Mouse (Mus musculus) frontal cortex, adult (tissue): Measurements from ENCODE around the gene Abcc12.

Experiments
- ATAC-seq: cut with Nextera tagmentation; 2 replicates; pipeline ENCODE4 v1.9.2; 2017; ENCODE audit warnings: mild to moderate bottlenecking, moderate library complexity, mixed read lengths; ENCODE audit not compliant: low TSS enrichment

The Abcc12 gene

DNA sequence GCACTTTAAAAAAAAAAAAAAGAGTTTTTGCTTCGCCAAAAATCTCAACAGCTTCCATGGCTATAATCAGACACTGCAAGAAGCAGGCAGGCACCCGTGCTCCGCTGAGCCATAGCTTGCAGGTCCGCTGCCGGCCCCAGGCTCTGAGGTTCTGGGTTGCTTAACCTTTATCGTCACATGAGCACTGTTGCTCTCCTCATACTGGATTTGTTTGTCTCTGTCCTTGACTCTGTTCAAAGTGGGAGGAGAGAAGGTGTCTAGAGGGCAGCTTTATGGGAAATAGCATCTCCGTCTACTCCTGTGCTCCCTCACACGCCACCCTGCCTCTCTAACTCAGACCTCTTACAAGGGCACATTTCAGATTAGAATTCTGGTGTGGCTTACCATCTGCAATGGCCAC is 1.8 kb downstream of the Abcc12 start:
- peak; percentile 20; the same call in 1 of the 2 replicates for ATAC-seq

DNA sequence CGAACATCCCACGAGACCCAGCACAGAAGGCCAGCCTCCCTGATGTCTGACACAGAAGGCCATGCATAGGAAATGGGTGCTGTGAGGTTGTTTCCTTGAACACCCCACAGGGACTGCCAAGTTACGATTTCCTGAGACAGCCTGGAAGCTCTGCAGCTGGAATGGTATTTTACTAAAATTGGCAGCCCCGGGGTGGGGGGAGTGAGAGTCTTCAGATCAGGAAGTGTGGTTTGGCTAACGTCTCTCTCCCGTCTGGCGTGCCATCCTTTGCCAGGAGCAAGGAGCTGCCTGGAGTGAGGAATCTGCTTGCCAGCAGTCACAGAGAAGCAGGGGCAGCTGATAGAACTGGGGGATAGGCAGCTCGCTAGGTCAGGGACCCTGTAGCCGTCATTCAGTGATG is 2.4 kb downstream of the Abcc12 start:
- peak; percentile 83 for ATAC-seq

DNA sequence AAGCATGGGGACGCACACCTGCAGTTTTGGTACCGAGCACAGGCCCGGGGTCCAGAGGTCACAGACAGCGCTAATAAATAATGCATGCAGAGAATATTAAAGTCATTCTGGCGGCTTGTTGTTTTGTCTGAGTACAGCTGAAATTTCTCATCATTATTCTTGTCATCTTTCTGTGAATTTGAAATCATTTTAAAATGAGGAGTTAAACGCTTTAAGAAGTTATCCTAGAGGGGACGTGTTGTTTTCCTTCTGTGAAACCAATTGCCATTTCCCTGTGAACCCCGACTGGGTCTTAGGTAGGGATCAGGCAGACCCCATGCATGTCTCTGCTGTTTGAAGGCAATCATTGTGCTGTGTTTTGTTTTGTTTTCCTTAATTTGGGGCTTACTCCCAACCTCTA is 2.9 kb downstream of the Abcc12 start:
- no peak for ATAC-seq

DNA sequence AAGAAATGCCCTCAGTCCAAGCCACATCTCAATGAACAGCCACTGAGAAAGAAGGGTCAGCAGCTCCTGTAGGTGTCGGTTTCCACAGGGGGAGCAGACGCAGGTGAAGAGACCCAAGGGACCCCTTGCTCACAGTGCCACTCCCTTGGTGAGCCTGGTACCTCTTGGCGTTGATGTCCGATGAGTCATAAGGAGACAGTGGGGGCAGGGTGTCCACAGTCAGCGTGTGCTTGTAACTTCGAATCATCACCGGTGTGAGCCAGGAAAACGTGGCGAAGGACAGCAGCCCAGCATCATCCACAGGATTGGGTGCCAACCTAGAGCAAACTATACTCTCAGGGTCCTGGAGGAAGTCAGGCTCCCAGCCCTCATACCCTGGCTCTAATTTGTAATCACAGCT is 16.8 kb downstream of the Abcc12 start:
- ATAC-seq = no peak

DNA sequence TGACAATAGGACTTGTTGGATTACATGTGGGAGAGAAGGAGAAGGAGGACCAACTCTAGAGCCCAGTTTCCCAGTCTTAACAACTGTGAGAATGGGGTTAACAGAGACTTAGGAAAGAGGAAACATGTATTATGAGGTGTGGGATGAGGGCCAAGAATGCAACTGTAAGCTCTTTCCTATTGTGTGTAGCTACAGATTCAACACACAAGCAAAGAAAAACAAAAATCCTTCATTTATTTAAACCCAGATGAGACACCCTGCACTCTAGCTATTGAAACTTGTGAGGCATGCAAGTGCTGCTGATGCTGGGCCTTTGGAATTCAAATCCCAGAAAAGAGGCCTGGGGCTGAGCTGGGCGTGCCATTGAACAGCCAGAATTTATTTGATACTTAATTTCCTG is 18.7 kb downstream of the Abcc12 start:
- ATAC-seq = no peak

DNA sequence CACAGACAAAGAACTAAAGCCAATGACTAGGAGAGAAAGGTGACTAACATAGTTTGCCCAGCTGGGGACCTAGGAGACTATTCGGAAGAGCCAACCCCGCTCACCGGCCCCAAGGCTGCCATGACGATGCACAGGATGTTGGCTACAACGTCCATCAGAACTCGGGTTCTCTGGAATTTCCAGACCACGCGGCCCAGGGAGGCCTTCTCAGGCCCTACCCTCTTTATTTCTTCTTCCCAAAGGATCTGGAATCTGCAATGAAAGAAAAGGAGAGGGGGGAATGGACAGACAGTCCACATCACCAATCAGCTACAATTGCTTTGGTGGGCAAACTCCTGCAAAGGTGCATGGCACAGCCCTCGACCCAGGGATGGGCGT is 19.8 kb downstream of the Abcc12 start:
- no peak for ATAC-seq

DNA sequence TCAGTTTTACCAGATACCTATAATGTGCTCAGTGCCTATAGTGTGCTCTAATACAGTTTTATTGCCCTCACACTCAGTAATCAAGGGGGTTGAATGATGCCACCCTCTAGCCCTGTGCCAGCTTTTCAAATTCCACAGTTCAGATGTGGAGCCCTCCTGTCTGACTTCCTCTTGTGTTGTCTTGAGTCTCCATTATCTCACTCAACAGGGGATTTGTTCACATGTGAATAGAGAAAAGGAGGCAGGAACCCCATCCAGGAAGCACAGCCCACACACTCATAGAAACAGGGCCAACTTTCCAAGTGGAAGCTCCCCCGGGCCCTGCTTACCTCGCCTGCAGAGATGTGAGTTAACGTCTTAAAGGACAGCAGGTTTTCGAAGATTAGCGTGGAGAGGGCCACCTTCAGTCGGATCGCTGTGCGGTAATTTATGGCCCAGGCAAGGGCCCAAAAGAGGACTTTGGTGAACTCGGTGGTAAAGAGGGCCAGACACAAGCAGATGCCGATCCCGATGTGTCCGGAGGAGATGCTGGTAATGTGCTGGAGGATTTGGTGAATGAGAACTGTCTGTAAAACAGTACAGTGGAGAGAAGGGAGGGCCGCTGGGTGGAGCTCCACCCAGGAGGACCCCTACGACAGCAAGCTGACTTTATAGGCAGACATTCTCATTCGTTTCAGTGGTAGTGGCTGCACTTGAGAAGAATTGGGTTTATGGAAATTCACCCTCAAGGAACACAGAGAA is 20.4 kb downstream of the Abcc12 start:
- no peak for ATAC-seq

DNA sequence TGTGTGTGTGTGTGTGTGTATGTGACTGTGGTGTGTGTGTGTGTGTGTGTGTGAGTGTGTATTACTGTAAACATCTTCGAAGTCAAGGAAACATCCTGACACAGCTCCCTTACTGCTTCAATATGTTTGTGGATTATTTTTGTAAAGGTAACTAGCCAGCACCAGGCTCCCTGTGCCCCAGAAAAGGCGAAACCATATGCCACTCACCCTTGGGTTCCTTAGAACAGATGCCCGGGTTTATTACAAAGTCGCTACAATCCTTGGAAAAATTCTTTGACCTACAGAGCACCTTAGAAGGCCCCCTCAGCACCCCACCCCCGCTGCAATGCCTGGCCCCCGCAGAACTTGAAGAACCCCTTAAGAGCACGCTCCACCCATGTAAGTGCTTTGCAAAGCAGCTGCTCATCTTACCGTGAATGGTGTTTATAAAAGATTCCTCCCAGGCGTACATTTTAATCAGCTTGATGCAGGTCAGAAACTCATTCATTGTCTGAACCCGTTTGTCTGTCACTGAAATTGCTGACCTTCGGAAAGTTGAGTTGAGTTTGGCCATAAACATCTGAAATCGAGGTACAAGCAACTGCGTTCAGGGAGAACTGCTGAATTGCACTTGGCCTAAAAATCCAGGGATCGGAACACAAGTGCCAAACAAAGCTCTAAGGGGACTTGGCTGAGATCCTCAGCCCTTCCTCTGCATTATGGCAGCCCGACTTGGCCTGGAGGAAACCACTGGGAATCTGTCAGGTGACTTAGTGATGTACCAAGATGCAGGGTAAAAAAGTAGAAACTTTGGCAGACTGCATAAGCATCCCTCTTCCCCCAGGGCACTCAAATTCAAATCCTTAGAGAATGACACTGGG is 23.1 kb downstream of the Abcc12 start:
- no peak for ATAC-seq

DNA sequence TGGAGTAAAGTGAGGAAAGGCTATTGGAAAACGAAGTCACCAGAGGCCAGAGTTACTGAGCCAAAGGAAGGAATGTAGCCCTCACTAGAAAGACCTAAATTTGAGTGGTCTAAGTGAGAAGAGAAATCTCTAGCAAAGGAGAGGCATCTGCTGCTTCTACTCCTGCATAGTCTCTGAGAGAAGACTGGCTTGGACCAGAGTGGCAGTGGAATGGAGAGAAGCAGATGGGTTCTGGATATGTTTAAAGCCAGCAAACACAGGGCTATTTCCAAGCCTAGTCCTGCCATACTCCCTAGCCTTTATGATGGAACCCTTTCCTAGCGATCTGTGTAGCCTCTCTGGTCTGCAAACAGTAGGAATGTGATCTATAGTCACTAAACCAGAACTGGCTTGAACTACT is 24.9 kb downstream of the Abcc12 start:
- ATAC-seq = no peak

DNA sequence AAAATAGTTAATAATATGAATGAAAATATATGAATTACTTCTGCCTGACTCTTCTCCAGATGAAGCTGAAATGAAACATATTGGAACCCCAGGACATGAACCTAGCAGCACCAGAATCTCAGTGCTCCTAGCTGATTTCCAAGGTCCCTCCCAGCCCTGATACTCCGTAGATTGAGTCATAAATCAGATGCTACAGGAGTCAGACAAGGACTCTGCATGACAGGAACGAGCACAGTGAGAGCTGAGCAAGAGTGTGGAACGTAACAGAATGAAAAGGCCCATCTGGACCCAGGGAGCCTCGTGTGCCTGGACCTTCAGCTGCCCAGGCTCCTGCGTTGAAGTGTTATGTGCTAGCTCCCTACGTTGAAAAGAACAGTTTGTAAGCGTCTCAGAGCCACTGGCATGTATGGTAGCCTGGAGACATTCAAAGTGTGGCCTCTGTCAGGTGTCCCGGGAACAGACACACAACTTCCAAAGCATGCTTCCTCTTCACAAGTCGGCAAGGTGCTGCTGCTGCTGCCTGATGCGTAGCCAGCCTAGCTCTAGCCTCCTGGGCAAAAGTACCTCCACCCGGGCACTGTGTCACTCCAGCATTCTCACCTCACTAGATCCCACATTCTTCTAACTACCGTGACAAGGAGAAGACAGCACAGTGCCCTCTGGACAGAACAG is 26.1 kb downstream of the Abcc12 start:
- no peak for ATAC-seq

DNA sequence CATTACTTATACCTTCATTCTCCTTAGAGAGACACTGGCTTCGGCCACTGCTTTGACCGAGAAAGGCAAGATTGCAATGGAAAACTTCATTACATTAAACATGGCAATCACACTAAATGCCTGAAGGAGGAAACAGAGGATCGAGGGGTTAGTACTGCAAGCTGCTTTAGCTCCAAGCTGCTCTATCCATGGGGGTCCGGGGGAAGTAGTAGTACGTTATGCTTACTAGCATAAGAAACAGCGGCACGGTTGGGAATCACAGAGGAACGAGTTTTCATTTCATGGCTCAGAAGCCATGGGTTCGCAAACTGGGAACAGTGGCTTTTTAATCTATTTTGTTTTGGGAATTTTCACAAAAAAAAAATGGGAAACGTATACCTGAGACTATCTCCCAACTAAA is 30.0 kb downstream of the Abcc12 start:
- no peak for ATAC-seq

DNA sequence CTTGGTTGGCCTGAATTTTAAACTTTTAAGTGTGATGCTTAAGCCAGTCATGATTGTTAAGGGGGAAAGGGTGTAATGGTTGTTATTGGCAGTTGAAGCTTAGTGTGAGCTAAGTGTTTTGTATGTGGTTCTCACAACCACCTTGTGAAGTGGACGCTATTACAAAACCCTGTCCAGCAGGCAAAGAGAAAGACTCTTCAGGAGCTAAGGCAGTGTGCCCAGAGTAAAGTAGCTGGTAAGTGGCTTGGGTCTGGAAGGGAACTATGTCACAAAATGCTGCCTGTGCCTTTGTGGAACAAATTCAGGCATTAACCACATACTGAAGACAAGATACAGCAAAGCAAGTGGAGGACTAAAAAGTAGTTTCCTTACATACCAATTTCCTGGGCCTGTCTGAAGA is 34.5 kb downstream of the Abcc12 start:
- ATAC-seq = no peak

DNA sequence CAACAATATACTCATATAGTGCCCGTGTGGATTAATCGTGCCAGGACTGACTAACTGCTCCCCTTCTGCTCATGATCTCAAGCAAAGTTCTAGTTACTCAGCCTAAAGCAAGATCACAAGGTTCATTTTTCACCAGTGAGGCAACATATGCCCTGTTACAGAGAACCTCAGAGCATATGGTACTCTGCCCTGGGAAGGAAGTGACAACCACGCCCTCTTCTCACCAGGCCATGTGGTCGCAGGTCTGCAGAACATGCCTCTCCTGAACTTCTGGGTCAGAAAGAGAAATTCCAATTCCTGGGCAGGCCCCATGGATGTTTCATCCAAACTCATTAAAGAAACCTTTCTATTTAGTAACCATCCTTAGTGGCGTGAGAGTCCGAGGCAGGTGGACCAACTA is 39.6 kb downstream of the Abcc12 start:
- no peak for ATAC-seq

DNA sequence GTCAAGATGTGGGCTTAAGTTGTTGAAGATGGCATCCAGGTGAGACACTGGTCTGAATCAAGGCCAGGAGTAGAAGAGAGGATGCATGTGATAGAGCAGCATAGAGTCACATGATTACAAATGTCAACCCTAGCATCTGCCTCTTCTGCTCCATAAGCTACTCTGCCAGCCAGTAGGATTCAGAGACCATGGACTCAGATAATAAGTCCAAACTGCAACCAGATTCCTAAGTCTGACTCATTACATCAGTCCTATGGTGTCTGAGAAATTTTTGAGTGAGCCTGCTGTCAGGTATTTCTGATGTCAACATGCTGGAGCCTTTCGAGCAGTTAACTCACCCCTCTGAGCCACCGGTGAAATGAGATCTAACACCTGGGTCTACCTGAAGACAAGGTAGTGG is 40.1 kb downstream of the Abcc12 start:
- ATAC-seq = no peak

DNA sequence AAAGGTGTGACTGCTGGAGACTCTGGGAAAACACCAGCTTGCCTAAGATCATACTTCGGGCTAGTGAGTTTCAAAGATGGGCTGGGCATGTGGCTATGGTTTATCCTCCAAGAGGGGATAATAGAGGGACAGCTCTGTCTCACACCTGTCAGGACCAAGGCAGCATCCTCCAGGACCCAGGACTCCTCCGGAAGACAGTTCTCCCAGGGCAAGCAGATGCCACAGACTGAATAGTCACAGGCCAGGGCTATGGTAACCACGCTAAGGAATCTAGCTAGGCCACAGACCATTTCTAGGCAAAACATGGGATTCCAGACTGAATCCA is 43.9 kb downstream of the Abcc12 start:
- no peak for ATAC-seq

DNA sequence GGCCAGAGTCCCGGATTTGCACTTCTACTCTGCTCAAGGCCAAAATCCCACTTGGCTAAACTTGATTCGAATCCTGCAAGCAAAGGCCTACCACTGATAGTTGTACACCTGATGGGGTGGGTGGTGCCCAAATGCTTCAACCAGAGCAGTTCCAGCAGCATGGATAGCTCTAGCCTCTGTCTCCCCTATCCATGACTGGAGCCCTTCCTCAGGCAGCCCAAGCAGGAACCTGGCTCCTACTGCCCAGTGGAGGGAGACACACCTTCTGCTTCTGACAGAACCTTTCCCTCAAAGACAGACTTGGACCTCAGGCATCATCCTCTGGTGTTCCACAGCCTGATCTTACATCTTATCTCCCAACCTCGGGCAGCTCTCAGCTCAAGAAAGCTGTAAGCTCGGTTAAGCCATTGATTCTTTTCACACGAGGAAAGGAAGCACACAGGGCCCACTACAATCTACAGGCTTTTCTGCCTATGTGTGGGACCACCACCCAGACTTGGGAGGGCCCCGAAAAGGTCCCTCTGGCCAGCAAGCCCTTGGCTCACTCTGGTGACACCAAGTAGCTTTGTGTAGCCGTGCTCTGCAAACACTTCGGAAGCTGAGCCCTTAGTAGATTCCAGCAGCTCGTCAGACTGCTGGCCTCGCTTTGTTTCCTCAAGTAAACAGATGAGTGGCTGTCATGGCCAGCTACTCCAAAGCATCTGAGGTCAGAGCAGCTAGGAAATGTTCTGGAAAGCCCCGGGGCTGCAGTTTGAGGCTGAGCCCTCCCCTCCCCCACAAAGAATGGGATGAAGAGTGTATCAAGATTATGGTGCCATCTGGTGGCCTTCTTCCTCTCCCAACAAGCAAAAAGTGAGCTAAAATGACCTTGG is 44.5 kb downstream of the Abcc12 start:
- peak; percentile 85 for ATAC-seq

DNA sequence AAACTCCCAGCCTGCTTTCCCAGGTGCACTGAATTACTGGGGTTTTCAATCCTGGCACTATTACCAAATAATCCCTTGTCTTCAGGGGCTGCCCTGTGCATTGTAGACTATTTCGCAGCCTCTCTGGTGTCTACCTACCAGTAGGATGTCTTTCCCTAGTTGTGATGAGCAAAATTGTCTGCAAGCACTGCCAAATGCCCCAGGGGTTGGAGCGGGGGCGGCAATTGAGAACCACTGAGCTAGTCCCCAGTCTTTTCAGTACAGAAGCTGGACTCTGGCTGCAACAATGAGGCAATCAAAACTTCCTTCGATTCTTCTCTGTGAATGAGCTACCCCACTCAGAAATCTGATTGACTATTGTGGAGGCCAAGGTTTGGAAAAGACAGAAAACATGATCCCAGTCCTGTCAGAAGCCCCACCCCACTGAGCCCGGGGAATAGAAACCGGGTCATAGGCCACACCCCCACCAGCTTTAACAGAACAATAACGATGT is 45.4 kb downstream of the Abcc12 start:
- no peak for ATAC-seq

DNA sequence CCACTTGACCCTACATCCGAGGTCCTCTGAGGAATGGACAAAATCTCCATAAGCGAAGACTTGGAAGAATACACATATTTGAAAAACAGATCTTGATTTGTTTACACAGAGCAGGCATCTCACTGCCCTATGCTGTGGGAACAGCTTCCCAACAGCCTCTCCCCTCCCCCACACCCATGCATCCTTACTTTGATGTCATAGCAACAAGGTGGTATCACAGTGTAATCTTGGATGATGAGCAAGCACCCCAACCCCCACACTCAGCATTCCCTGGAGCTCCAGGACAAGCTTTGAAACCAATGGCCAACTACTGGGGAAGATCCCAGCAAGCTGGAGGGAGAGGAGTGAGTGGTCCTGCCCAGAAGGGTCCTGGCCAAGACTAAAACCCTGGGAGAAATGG is 50.8 kb downstream of the Abcc12 start:
- ATAC-seq = no peak

DNA sequence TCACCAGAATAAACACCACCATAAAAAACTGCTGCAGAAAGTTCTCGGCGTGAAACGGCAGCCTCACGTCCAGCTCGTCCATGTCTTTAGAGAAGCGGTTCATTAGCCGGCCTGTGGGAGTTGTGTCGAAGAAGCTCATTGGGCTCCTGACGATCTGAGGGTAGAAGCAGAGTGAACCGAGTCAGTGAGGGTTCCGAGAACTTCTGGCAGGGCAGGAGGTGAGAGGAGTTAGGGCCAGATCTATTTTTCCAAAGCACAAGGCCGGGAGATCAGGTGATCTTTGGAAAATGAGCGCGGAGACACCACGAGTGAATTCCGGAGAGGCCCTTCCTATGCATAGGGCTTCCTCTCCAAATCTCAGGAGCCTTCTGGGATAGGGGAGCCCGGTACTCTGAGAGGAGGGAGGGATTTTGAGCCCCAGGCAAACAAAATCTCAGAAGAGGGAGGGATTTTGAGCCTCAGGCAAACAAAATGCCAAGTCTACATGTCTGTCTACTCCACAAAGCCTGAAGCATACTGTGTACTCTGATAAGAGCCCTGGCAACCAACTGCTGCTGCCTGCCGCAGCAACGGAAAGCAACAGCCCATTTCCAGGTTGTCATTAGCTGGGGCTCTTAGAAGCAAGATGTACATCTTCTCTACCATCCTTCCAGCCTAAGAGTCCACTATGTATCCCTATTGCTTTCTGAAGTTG is 53.0 kb downstream of the Abcc12 start:
- ATAC-seq = no peak

DNA sequence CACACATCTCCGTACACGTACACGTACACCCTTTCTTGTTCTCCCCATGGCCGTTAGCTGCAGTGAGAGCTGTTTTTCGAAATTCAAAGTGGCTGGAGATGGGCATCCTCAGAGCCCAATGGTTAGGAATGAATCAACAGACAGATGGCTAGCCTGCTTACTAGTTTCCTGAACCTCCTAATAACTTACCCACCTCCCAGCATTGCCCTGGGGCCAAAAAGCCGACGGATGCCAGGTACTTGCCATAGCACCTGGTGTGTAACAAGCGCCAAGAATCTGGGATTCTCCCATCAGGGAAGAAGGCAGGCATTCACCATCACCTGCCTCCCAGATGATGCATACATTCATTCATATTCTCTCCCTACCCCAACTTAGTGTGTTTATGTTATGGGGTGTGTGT is 53.7 kb downstream of the Abcc12 start:
- ATAC-seq = no peak

DNA sequence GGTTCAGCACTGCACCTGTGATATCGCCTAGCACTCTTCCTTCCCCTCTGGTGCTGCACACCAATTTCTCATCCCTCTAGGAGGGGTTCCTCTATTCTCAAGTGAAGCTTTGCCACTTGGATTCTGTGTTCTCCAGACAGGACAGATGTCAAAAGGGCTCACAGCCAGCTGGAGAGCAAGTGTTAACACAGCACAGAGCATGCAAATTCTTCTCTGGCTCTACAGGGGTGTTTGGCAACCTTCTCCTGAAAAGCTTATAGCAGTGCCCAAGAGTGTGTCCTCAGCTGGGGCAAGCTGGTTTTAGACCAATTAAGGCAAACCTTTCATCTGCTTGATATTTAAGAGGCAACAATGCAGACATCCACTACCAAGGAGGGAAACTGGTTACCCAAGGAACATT is 66.3 kb downstream of the Abcc12 start:
- ATAC-seq = no peak
